ENCODE assay signal across 10 mouse cellular contexts in the genomic region with DNA sequence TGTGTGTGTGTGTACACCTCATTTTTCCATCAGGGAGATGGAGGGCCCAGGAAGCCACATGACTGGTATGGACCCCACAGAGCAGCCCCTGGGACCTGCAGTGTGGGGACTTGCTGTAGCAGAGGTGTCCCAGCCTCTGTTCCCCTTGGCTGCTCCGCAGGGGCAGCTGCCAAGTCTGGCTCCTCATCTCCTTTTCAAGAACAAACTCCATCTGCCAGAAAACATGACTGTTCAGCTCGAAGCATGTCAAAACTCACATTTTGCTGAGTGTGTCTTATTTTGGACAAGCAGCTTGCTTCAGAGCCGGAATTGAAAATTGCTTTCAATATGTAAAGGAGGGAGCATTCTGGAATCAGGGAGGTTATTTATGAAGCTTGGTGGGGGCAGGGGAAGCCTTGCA.
A peak's percentile ranks its signal among the peaks of the same experiment; 100 is the strongest.
DNase-seq lines count a peak whose midpoint lies in the region; ATAC-seq lines count a peak whose summit lies in the region.
"Had no signal": no experiment of that assay in that cellular context is flagged by ENCODE, and none has a peak within 500 bp of the region (broad histone marks: within the 10 kb centered on the region; RNA-seq: fewer than 3 reads in every experiment).

No protein-coding gene starts in this region.

- no peaks in the 10 kb centered on the region for H3K9me3 ChIP-seq in kidney, embryonic 16.5 days (ENCODE audit: low read length)
- H3K9me3 ChIP-seq: intestine, embryonic 15.5 days had no signal

- DNase-seq in kidney, adult 18-20 months, result peak; percentile 9
- DNase-seq in brain, embryonic 18.5 days (ENCODE audit: low read depth, low spot score), result peak; percentile 71
- peak; percentile 9 to 19 for DNase-seq in frontal cortex, postnatal 14 days (ENCODE audit: low spot score in 2 of 2)
- peak; percentile 39 for DNase-seq in lung, postnatal 36 days
- no peak for DNase-seq in thymus, postnatal 0 days (ENCODE audit: low spot score)
- DNase-seq in c-Kit-positive CD71-positive TER-119-positive erythroid progenitor cells, embryonic 14.5 days (ENCODE audit: low spot score), result no peak
- DNase-seq in testis, postnatal 10 days (ENCODE audit: low spot score), result no peak

- H3K4me3 ChIP-seq in kidney, embryonic 16.5 days (ENCODE audit: low read length), result no peak overlapping the region
- H3K4me3 ChIP-seq: intestine, embryonic 15.5 days had no signal

- H3K4me1 ChIP-seq in kidney, embryonic 16.5 days (ENCODE audit: insufficient read depth, low read length), result no peaks in the 10 kb centered on the region
- H3K4me1 ChIP-seq: intestine, embryonic 15.5 days had no signal

- no peak overlapping the region for H3K27ac ChIP-seq in kidney, embryonic 16.5 days (ENCODE audit: low read length)
- H3K27ac ChIP-seq: intestine, embryonic 15.5 days; liver, embryonic 14.5 days had no signal

- no peak overlapping the region for H3K9ac ChIP-seq in kidney, embryonic 16.5 days (replicated peaks; ENCODE audit: low read length)
- H3K9ac ChIP-seq: intestine, embryonic 15.5 days; liver, embryonic 14.5 days had no signal

- H3K36me3 ChIP-seq in kidney, embryonic 16.5 days (ENCODE audit: insufficient read depth, low read length), result no peaks in the 10 kb centered on the region
- H3K36me3 ChIP-seq: intestine, embryonic 15.5 days had no signal

- WGBS in kidney, embryonic 16.5 days, result 65% methylated on average over 3 of the region's 3 CpGs

- H3K4me2 ChIP-seq in kidney, embryonic 16.5 days (replicated peaks; ENCODE audit: low read depth, low read length), result no peak overlapping the region
- H3K4me2 ChIP-seq: intestine, embryonic 15.5 days had no signal

- ATAC-seq in kidney, embryonic 16.5 days (ENCODE audit: low FRiP score, low TSS enrichment), result no peak
- ATAC-seq: intestine, embryonic 15.5 days had no signal

- H3K27me3 ChIP-seq in kidney, embryonic 16.5 days (ENCODE audit: insufficient read depth, low read length), result no peaks in the 10 kb centered on the region
- H3K27me3 ChIP-seq: intestine, embryonic 15.5 days had no signal

Comparison
In these comparisons a context has a peak if more than half of its experiments do, and no peak if none do; other contexts are left out.
1. DNase-seq: peak in kidney, adult 18-20 months (single experiment), brain, embryonic 18.5 days (single experiment), frontal cortex, postnatal 14 days (2 of 2) and lung, postnatal 36 days (single experiment); none in thymus, postnatal 0 days (single experiment), c-Kit-positive CD71-positive TER-119-positive erythroid progenitor cells, embryonic 14.5 days (single experiment) and testis, postnatal 10 days (single experiment).